Mouse (Mus musculus): ENCODE results near the gene Mpp6. TPM values are rescaled to one million over a fixed set of nuclear protein-coding genes. Genes with fewer than 3 reads are reported as not detected.

Gene Mpp6
- total and polyA plus RNA-seq, 3 experiments: 86.9 to 107 (median 104) TPM

DNA sequence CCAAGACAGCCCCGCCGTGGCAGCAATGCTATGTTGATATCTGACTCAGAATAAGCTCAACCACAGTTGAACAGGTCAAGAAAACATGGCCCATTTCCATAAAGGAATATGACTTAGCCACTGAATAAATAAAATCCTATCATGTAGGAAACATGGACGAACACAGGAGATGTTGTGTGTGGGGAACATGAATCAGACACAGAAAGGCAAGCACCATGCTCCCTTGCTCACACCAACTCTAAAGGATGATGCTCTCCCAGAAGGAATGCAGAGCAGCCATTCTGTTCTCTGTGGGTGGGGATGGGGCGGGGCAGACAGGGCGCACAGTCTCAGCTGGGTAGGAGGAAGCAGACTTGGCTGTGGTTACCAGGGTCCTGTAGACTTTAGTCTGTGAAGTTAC, 115.2 kb downstream of the Mpp6 start:
- no peak overlapping the region for H3K4me3 ChIP-seq (replicated peaks in 1 of 3; ENCODE audit: low read depth in 2 of 3, low read length in 2 of 3, poor library complexity in 1 of 3)
- no peaks in the 10 kb centered on the region for H3K36me3 ChIP-seq (replicated peaks in 1 of 2; ENCODE audit: control insufficient read depth in 1 of 2, insufficient read depth in 1 of 2, low read length in 1 of 2)
- no peak for DNase-seq (ENCODE audit: extremely low read depth)
- TF ChIP-seq POLR2AphosphoS2 (IDR thresholded peaks at IDR 0.05; ENCODE audit: low read depth, low read length): no peak
- TF ChIP-seq PAX5 (IDR thresholded peaks at IDR 0.05; ENCODE audit: low read length): no peak
- TF ChIP-seq CTCF (conservative IDR thresholded peaks at IDR 0.05 in 1 of 2, IDR thresholded peaks at IDR 0.05 in 1 of 2; ENCODE audit: low read depth in 2 of 2, low read length in 2 of 2): no peak
- no peak for TF ChIP-seq JUN (IDR thresholded peaks at IDR 0.05; ENCODE audit: insufficient read depth, low read depth, low read length)
- TF ChIP-seq NELFE (IDR thresholded peaks at IDR 0.05; ENCODE audit: low read depth, low read length): no peak
- no peak for TF ChIP-seq TCF12 (IDR thresholded peaks at IDR 0.05; ENCODE audit: low read depth, low read length)
- TF ChIP-seq MAZ (IDR thresholded peaks at IDR 0.05; ENCODE audit: low read depth, low read length): no peak
- no peak for TF ChIP-seq HCFC1 (IDR thresholded peaks at IDR 0.05; ENCODE audit: low read depth, low read length)
- TF ChIP-seq ZMIZ1 (IDR thresholded peaks at IDR 0.05; ENCODE audit: low read depth, low read length): no peak
- no peak for TF ChIP-seq ETS1 (conservative IDR thresholded peaks at IDR 0.05; ENCODE audit: low read depth, low read length)
- no peak for TF ChIP-seq MEF2A (IDR thresholded peaks at IDR 0.05; ENCODE audit: borderline replicate concordance, low read depth, low read length)
- no peak for TF ChIP-seq NRF1 (IDR thresholded peaks at IDR 0.05; ENCODE audit: low read depth, low read length)
- no peak for TF ChIP-seq E2F4 (IDR thresholded peaks at IDR 0.05; ENCODE audit: insufficient replicate concordance, low read depth, low read length)
- no peak for TF ChIP-seq RCOR1 (conservative IDR thresholded peaks at IDR 0.05; ENCODE audit: low read depth, low read length)
- no peak for TF ChIP-seq ZC3H11A (IDR thresholded peaks at IDR 0.05; ENCODE audit: low read depth, low read length)
- no peak for TF ChIP-seq KAT2A (IDR thresholded peaks at IDR 0.05; ENCODE audit: insufficient replicate concordance, low read length)
- TF ChIP-seq TBP (conservative IDR thresholded peaks at IDR 0.05; ENCODE audit: low read depth, low read length): no peak
- no peak for TF ChIP-seq ZKSCAN1 (IDR thresholded peaks at IDR 0.05; ENCODE audit: borderline replicate concordance, low read depth, low read length)
- TF ChIP-seq UBTF (IDR thresholded peaks at IDR 0.05; ENCODE audit: low read depth, low read length): no peak
- TF ChIP-seq USF2 (conservative IDR thresholded peaks at IDR 0.05; ENCODE audit: low read depth, low read length): no peak
- no peaks in the 10 kb centered on the region for H3K79me2 ChIP-seq (replicated peaks; ENCODE audit: control insufficient read depth, extremely low read depth, insufficient read depth, poor library complexity, severe bottlenecking)
- H3K4me1 ChIP-seq (ENCODE audit: control insufficient read depth in 1 of 2, insufficient read depth in 2 of 2): no peaks in the 10 kb centered on the region
- dilution Hi-C loops (cut with MboI; ENCODE audit: extremely low pct_ligation_motif_present, extremely low pct_unique_long_range_greater_than_20kb, low sequenced_read_pairs): no loop called here
- no peak overlapping the region for H3K27ac ChIP-seq (ENCODE audit: insufficient read depth, low read depth)
- no peak overlapping the region for H3K9ac ChIP-seq (ENCODE audit: insufficient read depth, low read depth)
- no peaks in the 10 kb centered on the region for H3K9me3 ChIP-seq (replicated peaks; ENCODE audit: low read length)
- in situ Hi-C loops (cut with MboI; ENCODE audit: low pct_ligation_motif_present, low pct_unique_long_range_greater_than_20kb, low sequenced_read_pairs): no loop called here
- H3K4me2 ChIP-seq (ENCODE audit: insufficient read depth, low read depth, poor library complexity, severe bottlenecking): no peak overlapping the region
- H3K27me3 ChIP-seq (replicated peaks): no peaks in the 10 kb centered on the region

DNA sequence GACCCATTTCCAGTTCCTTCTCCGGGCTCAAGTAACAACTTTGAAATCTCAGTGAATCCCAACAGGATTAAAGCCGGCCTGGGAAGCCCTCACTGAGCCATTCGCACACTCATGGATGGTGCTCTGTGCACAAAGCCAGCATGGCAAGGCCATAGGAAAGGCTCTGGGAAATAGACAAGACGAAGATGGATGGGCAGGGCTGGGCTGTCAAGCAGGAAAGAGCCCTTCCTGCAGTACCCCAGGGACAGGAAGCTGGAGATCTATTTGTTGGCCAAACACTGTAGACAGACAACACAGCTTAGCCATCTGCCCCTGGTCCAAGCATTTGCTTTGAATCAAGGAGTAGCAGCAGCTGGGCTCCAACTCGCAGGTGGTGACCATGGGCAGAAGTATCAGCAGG, 118.1 kb downstream of the Mpp6 start:
- Histone ChIP-seq H3K36me3 (replicated peaks in 1 of 2; ENCODE audit: control insufficient read depth in 1 of 2, insufficient read depth in 1 of 2, low read length in 1 of 2) (no peaks in the 10 kb centered on the region), H3K79me2 (replicated peaks; ENCODE audit: control insufficient read depth, extremely low read depth, insufficient read depth, poor library complexity, severe bottlenecking) (no peaks in the 10 kb centered on the region), H3K27ac (ENCODE audit: insufficient read depth, low read depth) (no peak overlapping the region), H3K4me2 (ENCODE audit: insufficient read depth, low read depth, poor library complexity, severe bottlenecking) (no peak overlapping the region), H3K9ac (ENCODE audit: insufficient read depth, low read depth) (no peak overlapping the region), H3K4me1 (ENCODE audit: control insufficient read depth in 1 of 2, insufficient read depth in 2 of 2) (no peaks in the 10 kb centered on the region), H3K4me3 (replicated peaks in 1 of 3; ENCODE audit: low read depth in 2 of 3, low read length in 2 of 3, poor library complexity in 1 of 3) (no peak overlapping the region), H3K27me3 (replicated peaks) (no peaks in the 10 kb centered on the region), H3K9me3 (replicated peaks; ENCODE audit: low read length) (no peaks in the 10 kb centered on the region)
- TF ChIP-seq ETS1 (conservative IDR thresholded peaks at IDR 0.05; ENCODE audit: low read depth, low read length): no peak
- TF ChIP-seq UBTF (IDR thresholded peaks at IDR 0.05; ENCODE audit: low read depth, low read length): no peak
- TF ChIP-seq RCOR1 (conservative IDR thresholded peaks at IDR 0.05; ENCODE audit: low read depth, low read length): no peak
- TF ChIP-seq SIN3A (IDR thresholded peaks at IDR 0.05; ENCODE audit: low read length): no peak
- TF ChIP-seq ELF1 (IDR thresholded peaks at IDR 0.05; ENCODE audit: low read depth, low read length): no peak
- in situ Hi-C loops (cut with MboI; ENCODE audit: low pct_ligation_motif_present, low pct_unique_long_range_greater_than_20kb, low sequenced_read_pairs): no loop called here
- dilution Hi-C loops (cut with MboI; ENCODE audit: extremely low pct_ligation_motif_present, extremely low pct_unique_long_range_greater_than_20kb, low sequenced_read_pairs): no loop called here
- no peak for DNase-seq (ENCODE audit: extremely low read depth)

Measured in CH12.LX (cell line).